Mouse (Mus musculus) neural tube, embryonic 14.5 days (tissue): ENCODE results near the gene Gm11985. TPM values are rescaled to one million over a fixed set of nuclear protein-coding genes. Genes with fewer than 3 reads are reported as not detected.

ENCODE experiments used
- ATAC-seq: fragments of 200-750 bp; cut with Nextera tagmentation; 2 replicates; pipeline ENCODE4 v1.8.0; 2017; ENCODE audit warnings: low read depth, mild to moderate bottlenecking, moderate TSS enrichment, moderate library complexity
- H3K27ac ChIP-seq: fragments of 300-500 bp; sonication (generic); 2 replicates; pipeline ENCODE4 v1.5.1; 2014; ENCODE audit warnings: low read depth, mild to moderate bottlenecking, control low read depth, low read length, moderate library complexity, mixed read lengths
- H3K27me3 ChIP-seq: fragments of 300-500 bp; sonication (generic); 2 replicates; pipeline ENCODE4 v1.6.1; 2014; ENCODE audit warnings: low read length; ENCODE audit not compliant: control insufficient read depth, insufficient read depth
- H3K36me3 ChIP-seq: fragments of 300-500 bp; sonication (generic); 2 replicates; pipeline ENCODE4 v1.6.1; 2014; ENCODE audit warnings: low read length, mixed read lengths; ENCODE audit not compliant: control insufficient read depth, insufficient read depth
- H3K4me1 ChIP-seq: fragments of 300-500 bp; sonication (generic); 2 replicates; pipeline ENCODE4 v1.6.1; 2014; ENCODE audit warnings: low read length; ENCODE audit not compliant: control insufficient read depth, insufficient read depth
- H3K4me2 ChIP-seq: fragments of 300-500 bp; sonication (generic); 2 replicates; pipeline ENCODE4 v1.6.1; 2014; ENCODE audit warnings: mild to moderate bottlenecking, low read depth, low read length, control low read depth
- H3K4me3 ChIP-seq: fragments of 300-500 bp; sonication (generic); 2 replicates; pipeline ENCODE4 v1.5.1; 2014; ENCODE audit warnings: low read depth, low read length, control low read depth, mixed read lengths
- H3K9ac ChIP-seq: fragments of 300-500 bp; sonication (generic); replicated peaks from 2 replicates; pipeline ENCODE4 v1.6.1; 2014; ENCODE audit warnings: low read depth, mild to moderate bottlenecking, control low read depth, low read length, mixed read lengths
- H3K9me3 ChIP-seq: fragments of 300-500 bp; sonication (generic); 2 replicates; pipeline ENCODE4 v1.6.1; 2016; ENCODE audit warnings: low read length; ENCODE audit not compliant: control insufficient read depth
- WGBS: fragments of 180-500 bp; shearing (Covaris S2); extraction: QIAGEN DNeasy Blood & Tissue Kit; methylation state at CpG from one replicate; pipeline ENCODE4 v1.1.7; 2014; 5-methylcytosine and 5-hydroxymethylcytosine counted together
- polyA plus RNA-seq: library from polyadenylated mRNA; unstranded; fragments of >200 nt; fragmentation: Nextera tagmentation; extraction: Ambion mirVana; gene quantifications from 2 replicates; pipeline ENCODE4 v1.2.1, GENCODE M21; 2014

Gene Gm11985
- polyA plus RNA-seq: 0.20 TPM in 1 of 2 replicates, not detected in the other

DNA sequence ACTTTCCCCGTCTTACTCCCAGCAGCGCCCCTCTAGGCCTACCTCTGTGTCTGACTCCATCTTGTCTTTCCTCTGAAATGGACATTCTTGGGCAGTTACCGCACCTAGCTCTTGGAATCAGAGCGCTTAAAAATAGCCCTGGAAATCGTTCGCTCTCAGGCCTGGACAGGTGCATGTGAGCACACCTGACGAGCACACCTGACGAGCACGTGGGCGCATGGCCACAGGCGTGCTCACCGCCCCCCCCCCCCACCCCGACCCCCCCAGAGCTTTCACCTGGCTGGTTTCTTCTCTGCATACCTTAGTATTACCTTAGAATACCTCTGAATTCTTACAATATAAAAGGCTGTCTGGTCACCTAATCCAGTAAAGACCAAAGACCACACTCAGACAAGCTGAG is at the start of gene Gm11985:
TSS of gene Gm11985 (minus strand) at position 101 of the 400 bp plus-strand sequence.
- H3K27me3 ChIP-seq: no peaks in the 10 kb centered on the region
- 91% methylated on average over 13 of the region's 13 CpGs for WGBS

DNA sequence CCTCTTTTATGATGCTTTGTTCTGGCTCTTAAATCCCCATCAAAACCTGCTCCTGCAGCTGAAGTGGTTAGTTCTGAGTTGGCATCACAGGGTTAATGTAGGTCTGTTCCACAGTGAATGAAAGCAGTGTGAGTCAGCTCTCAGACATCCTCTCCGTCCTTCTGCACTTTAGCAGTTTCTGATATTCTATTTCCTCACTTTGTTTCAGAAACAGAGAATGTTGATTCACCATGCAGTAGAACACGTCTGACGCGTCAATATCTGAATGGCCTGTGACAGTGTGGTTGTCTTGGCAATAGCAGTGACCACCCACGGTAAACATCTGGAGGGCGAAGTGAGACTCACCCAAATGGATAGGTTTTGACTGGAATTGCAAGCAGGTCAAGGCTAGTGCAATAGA is 49.3 kb upstream of the Gm11985 start:
- 78% methylated on average over 6 of the region's 6 CpGs for WGBS
- no peak overlapping the region for H3K4me3 ChIP-seq

More for the DNA sequence above, at the start of gene Gm11985:
- Histone ChIP-seq H3K27ac (no peak within 1 kb of the TSS), H3K4me3 (no peak within 1 kb of the TSS), H3K9ac (no peak within 1 kb of the TSS), H3K4me2 (no peak within 1 kb of the TSS), H3K4me1 (no peaks in the 10 kb centered on the region), H3K9me3 (no peaks in the 10 kb centered on the region), H3K36me3 (no peaks in the 10 kb centered on the region)
- no peak for ATAC-seq

DNA sequence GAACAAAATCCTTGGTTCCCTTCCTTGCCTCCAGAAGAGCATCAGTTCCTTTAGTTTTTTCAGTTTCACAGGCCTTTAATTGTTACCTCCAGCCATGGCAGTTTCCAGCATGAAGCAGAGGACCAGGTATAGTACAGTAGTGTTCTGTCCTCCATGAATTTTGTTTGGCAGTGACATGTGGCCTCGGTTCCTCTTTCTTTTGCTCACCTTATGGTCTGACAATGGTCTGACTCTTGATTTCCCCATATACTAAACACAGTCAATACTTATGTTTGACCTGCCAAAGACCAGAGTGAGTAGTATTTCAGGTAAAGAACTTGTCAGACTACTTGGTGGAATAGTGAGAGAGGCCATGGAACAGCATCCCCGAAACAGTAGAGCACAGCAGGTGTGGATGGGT is 48.4 kb upstream of the Gm11985 start:
- Histone ChIP-seq H3K27me3 (no peaks in the 10 kb centered on the region), H3K9ac (no peak overlapping the region), H3K36me3 (no peaks in the 10 kb centered on the region), H3K27ac (no peak overlapping the region), H3K4me3 (no peak overlapping the region), H3K4me2 (no peak overlapping the region), H3K4me1 (no peaks in the 10 kb centered on the region), H3K9me3 (no peaks in the 10 kb centered on the region)
- 98% methylated on average over 2 of the region's 2 CpGs for WGBS
- no peak for ATAC-seq

More for the DNA sequence above, 49.3 kb upstream of the Gm11985 start:
- no peak overlapping the region for H3K9ac ChIP-seq
- no peaks in the 10 kb centered on the region for H3K27me3 ChIP-seq
- H3K9me3 ChIP-seq: no peaks in the 10 kb centered on the region
- no peak overlapping the region for H3K4me2 ChIP-seq
- no peak overlapping the region for H3K27ac ChIP-seq
- H3K4me1 ChIP-seq: no peaks in the 10 kb centered on the region
- ATAC-seq: no peak
- no peaks in the 10 kb centered on the region for H3K36me3 ChIP-seq

DNA sequence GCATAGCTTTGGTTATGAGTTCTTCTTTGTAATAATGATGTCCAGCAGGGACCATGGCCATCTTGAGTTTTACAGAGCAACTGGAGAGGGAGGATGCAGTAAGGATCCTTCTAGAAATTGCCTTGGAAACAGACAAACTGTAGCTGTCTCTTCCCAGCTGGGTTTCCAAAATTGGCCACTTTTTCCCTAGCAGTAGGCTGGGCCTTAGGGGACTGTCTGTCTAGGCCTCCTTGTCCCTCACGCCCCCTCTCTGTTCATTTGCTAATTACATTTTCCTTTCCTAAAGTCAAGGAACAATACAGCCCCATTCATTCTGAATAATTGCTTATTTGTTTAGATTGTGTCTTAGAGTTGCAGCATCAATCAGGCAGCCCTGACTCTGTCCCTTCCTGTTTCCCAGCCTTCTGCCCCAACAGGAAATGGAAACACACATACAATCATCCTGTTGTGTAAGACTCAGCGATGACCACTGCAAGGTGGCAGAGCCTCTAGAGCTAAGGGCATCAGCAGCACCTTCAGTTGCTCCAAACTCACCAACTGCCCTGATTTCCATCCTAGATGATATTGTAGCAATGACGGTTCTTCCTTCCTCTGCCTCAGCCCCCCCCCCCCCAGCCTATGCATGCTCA is 46.7 kb upstream of the Gm11985 start:
- ATAC-seq: no peak
- H3K9me3 ChIP-seq: no peaks in the 10 kb centered on the region
- no peaks in the 10 kb centered on the region for H3K4me1 ChIP-seq
- H3K4me3 ChIP-seq: no peak overlapping the region
- no peak overlapping the region for H3K9ac ChIP-seq
- H3K4me2 ChIP-seq: no peak overlapping the region
- H3K27ac ChIP-seq: no peak overlapping the region
- WGBS: 49% methylated on average over 3 of the region's 3 CpGs
- H3K36me3 ChIP-seq: no peaks in the 10 kb centered on the region
- H3K27me3 ChIP-seq: no peaks in the 10 kb centered on the region

DNA sequence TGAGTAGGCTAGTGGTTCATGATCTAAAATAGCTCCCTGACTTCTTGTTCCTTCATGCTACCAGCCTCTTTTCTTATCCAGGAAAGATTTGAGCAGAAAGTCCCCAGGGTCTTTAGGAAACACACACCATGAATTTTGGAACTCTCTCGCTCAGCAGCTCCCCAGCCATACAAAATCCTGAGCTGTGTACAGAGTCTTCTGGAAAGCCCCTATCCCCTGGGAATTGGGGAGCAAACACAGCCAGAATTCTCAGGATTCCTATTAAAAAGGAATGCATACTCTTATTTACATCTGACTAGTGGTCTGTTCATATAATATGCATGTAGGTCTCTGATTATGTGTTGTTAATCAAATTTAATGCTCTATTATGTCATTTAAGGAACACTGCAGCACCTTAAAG is 46.1 kb upstream of the Gm11985 start:
- H3K4me3 ChIP-seq: no peak overlapping the region
- 70% methylated on average over 1 of the region's 1 CpGs for WGBS
- ATAC-seq: no peak

DNA sequence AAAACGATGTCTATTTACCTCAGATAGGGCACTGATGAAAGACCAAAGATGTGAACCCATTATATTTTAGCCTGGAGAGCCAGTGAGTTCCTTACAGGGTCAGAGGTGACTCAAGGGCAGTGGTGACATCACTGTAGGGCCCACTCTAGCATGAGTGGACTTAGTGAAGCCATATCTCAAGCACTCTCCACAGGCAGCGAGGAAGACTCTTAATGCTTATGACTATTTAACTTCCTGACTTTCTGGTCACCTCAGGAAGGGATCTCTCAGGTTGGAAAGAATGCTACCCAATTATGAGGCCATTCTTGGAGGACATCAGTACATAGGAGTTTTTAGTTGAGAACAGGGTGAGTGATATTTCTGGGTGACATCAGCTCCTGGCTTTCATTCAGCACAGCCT is 45.0 kb upstream of the Gm11985 start:
- WGBS: 86% methylated on average over 2 of the region's 2 CpGs
- no peaks in the 10 kb centered on the region for H3K9me3 ChIP-seq
- H3K36me3 ChIP-seq: no peaks in the 10 kb centered on the region
- no peak overlapping the region for H3K4me3 ChIP-seq
- no peak overlapping the region for H3K27ac ChIP-seq
- H3K4me1 ChIP-seq: no peaks in the 10 kb centered on the region
- H3K27me3 ChIP-seq: no peaks in the 10 kb centered on the region
- H3K4me2 ChIP-seq: no peak overlapping the region
- ATAC-seq: no peak
- no peak overlapping the region for H3K9ac ChIP-seq

More for the DNA sequence above, 46.1 kb upstream of the Gm11985 start:
- H3K27me3 ChIP-seq: no peaks in the 10 kb centered on the region
- no peaks in the 10 kb centered on the region for H3K9me3 ChIP-seq
- H3K4me1 ChIP-seq: no peaks in the 10 kb centered on the region
- H3K9ac ChIP-seq: no peak overlapping the region
- H3K36me3 ChIP-seq: no peaks in the 10 kb centered on the region
- H3K27ac ChIP-seq: no peak overlapping the region
- H3K4me2 ChIP-seq: no peak overlapping the region

DNA sequence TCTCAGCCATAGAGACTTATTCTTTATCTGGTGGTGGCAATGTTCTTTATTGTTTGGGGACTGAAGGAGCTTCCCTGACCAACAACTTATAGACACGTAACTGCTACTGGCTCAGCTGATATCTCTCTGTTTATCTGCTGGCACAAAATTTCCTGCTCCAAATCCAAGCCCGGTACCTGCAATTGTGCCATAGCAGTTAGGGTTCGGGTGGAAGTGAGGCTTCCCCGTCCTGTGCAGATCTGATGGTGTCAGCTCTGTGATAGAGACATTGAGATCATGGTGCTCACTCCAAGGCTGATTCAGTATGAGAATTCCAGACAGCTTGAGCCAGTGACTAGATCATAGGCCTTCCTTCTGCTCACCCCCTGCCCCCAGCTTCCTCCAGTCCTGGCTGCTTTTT is 43.6 kb upstream of the Gm11985 start:
- Histone ChIP-seq H3K27me3 (no peaks in the 10 kb centered on the region), H3K36me3 (no peaks in the 10 kb centered on the region), H3K4me2 (no peak overlapping the region), H3K9ac (no peak overlapping the region), H3K27ac (no peak overlapping the region), H3K4me1 (no peaks in the 10 kb centered on the region), H3K4me3 (no peak overlapping the region), H3K9me3 (no peaks in the 10 kb centered on the region)
- 97% methylated on average over 4 of the region's 4 CpGs for WGBS
- ATAC-seq: no peak

DNA sequence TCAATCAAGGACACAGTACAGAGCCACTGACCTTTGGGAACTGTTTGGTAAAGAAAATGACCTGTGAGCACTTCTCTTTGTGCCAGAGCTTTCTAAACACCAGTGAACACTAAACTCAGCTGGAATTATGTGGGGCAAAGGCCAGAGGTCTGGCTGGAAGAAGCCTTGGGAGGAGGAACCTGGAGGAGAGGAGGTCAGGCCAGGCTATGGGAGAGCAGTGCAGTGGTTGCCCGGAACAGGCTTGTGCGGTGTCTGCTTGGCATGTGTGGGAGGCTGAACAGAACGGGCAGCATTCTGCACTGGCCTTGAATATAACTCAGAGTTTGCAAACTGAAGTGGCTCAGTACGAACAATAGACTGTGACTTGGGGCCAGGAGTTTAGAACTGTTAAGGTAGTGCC is 41.6 kb upstream of the Gm11985 start:
- no peak overlapping the region for H3K9ac ChIP-seq
- H3K27me3 ChIP-seq: no peaks in the 10 kb centered on the region
- no peak overlapping the region for H3K27ac ChIP-seq
- H3K4me3 ChIP-seq: no peak overlapping the region
- H3K4me1 ChIP-seq: no peaks in the 10 kb centered on the region
- ATAC-seq: no peak
- H3K9me3 ChIP-seq: no peaks in the 10 kb centered on the region
- no peaks in the 10 kb centered on the region for H3K36me3 ChIP-seq
- H3K4me2 ChIP-seq: no peak overlapping the region
- 87% methylated on average over 4 of the region's 4 CpGs for WGBS

DNA sequence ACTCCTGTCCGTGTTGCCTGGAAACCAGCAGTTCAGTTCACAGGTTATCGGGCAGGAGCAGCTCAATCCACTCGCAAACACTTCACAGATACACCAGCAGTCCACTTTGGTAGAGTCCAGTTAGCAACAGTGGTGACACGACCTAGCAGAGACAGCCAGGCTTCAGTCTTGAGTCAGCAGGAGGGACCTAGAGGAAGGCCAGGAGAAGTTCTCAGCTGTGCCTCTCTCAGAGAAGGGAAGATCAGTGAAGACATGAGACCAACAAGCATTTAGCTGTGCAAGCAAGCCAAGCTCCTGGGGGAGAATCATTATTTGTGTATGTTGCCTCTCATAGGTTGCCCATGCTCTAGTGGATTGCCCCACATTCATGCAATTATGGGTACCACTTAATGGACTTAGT is 39.7 kb upstream of the Gm11985 start:
- Histone ChIP-seq H3K27me3 (no peaks in the 10 kb centered on the region), H3K36me3 (no peaks in the 10 kb centered on the region), H3K9ac (no peak overlapping the region), H3K27ac (no peak overlapping the region), H3K9me3 (no peaks in the 10 kb centered on the region), H3K4me2 (no peak overlapping the region), H3K4me1 (no peaks in the 10 kb centered on the region), H3K4me3 (no peak overlapping the region)
- no peak for ATAC-seq
- 94% methylated on average over 4 of the region's 4 CpGs for WGBS
